Mouse (Mus musculus): ENCODE data around the gene 3830403N18Rik.
"Not testable (repeated sequence)": the region's sequence is repeated elsewhere in the genome, so short reads cannot be mapped to it uniquely, and the experiment has no call there.

3830403N18Rik gene

DNA sequence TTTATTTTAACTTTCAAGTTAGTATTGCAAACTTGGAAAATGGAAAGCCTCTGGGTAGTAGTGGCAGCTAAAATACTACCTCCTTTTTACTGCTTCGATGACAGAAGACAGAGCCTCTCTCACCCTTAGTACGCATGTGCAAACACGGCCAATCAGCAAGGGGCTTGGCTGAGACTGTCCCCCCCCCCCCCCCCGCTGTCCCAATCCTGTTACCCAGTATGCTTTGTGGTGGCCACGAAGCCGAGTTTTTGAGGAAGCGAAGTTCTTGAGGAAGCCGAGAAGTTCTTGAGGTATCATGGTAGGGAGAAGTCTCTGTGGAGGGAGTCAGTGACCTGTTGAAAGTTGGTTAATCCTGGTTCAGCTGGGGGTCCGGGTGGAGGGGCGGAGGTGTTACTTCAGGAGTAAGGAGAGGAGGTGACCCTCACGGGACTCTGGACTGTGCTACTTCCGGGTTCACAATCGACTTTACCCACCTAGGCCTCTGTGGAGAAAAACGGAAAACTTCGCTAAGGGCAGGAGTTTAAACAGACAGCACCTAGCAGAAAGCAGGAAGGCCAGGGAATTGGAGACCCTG is at the start of gene 3830403N18Rik:
Gene 3830403N18Rik (plus strand): TSS at position 237 of the 574 bp plus-strand sequence.
- not testable (repeated sequence) for DNase-seq (ENCODE audit: low spot score in 2 of 2)

DNA sequence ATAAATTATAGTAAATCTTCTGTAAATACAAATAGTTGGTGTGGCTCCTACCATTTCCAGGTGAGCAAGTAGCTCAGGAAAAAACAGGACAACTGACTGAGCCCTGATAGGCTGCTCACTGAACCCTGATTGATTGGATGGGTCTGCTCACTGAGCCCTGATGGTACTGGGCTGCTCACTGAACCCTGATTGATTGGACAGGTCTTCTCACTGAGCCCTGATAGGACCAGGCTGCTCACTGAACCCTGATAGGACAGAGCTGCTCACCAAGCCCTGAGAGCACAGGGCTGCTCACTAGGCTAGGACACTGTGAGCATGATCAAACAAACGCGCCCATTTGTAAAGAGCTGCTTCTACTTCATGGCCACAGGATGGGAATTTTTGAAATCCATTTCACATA is 15.0 kb downstream of the 3830403N18Rik start:
- no peak for DNase-seq (ENCODE audit: low spot score in 2 of 2)

DNA sequence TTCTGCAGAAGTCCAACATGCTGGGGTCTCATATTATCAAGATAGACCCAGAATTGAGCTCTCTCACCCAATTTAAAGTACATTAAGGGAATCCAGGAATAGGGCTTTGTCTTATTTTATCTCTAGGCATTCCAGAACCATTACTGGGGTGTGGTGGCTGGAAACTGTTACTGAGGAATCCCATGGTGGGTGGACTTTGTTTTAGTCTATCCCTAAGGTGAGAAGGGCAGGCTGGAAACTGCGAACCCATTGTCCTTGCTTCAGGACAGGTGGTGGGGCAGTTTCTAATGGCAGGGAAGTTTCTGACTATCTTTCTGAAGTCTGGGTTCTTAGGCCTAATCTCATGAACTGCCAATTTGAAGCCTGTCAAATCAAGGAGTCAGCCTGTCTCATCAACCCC is 50.1 kb downstream of the 3830403N18Rik start:
- not testable (repeated sequence) for DNase-seq (ENCODE audit: low spot score in 2 of 2)

Data from urinary bladder, adult 18-20 months (tissue).